ENCODE assay signal across 8 mouse cellular contexts in the genomic region with DNA sequence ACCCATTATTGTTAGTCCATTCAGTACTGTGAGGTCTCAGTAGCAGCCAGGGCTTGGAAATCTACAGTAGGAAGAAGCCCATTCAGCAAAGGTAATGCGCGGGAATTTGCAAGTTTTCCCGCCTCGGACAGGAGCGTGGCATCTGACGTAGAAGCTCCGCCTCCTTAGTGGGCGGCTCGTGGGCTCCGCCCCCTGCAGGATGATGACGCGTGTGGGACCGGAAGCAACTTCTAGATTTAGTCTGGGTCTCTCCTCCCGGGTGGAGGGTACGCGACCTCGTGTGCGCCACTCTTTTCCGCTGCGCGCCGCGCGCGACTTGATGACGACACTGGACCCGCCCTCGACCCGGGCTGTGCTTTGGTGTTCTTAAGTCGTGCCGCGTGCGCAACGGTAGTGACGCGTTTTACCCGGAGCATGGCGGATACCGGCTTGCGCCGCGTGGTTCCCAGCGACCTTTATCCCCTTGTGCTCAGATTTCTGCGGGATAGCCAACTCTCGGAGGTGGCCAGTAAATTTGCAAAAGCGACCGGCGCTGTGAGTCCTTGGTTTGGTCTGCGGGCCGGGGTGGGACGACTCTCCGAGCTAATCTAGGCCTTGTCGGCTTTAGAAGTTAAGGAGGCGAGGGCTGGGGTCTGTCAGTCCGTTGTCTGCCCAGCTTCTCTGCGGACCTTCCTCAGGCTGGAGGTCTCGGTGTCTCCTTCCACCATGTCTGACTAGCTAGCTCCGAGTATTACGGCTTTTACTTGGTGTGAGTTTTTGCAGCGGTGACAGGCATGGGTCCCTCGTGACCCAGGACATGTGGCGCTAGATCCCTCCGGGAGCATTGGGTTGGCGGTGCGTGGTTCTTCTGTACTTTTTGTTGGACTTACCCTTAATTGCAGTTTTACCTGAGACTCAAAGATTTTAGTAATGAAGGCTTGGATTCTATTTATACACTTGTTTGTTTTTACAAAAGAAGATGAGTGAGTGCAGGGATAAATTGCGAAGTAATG. TPM values are rescaled to one million over a fixed set of nuclear protein-coding genes. Genes with fewer than 3 reads are reported as not detected.
DNase-seq lines count a peak whose midpoint lies in the region; ATAC-seq lines count a peak whose summit lies in the region.

A gene (plus strand): TSS at position 248 of the 992 bp plus-strand sequence.

- peak within 1 kb of the TSS; percentile 22; the same call in 1 of the 2 replicates for H3K27ac ChIP-seq in forebrain, embryonic 14.5 days (ENCODE audit: low read depth, low read length)
- peak within 1 kb of the TSS; percentile 70 for H3K27ac ChIP-seq in neural tube, embryonic 15.5 days (replicated peaks)

- H3K9ac ChIP-seq in forebrain, embryonic 14.5 days (ENCODE audit: low read length), result peak within 1 kb of the TSS; percentile 75
- H3K9ac ChIP-seq in neural tube, embryonic 15.5 days (replicated peaks), result peak within 1 kb of the TSS; percentile 72

- no peaks in the 10 kb centered on the region for H3K27me3 ChIP-seq in forebrain, embryonic 14.5 days (replicated peaks; ENCODE audit: control insufficient read depth, insufficient read depth, low read length)
- no peaks in the 10 kb centered on the region for H3K27me3 ChIP-seq in neural tube, embryonic 15.5 days (replicated peaks)

- under 1% methylated on average over 66 of the region's 66 CpGs for WGBS in forebrain, embryonic 14.5 days
- WGBS in neural tube, embryonic 15.5 days, result under 1% methylated on average over 66 of the region's 66 CpGs

- peak within 1 kb of the TSS; percentile 79 for H3K4me3 ChIP-seq in forebrain, embryonic 14.5 days (ENCODE audit: low read depth, low read length)
- peak within 1 kb of the TSS; percentile 94 for H3K4me3 ChIP-seq in neural tube, embryonic 15.5 days (replicated peaks)

- ATAC-seq in forebrain, embryonic 14.5 days, result peak; percentile 97
- peak; percentile 96 for ATAC-seq in neural tube, embryonic 15.5 days (ENCODE audit: low FRiP score)

- H3K36me3 ChIP-seq in forebrain, embryonic 14.5 days (ENCODE audit: control insufficient read depth, insufficient read depth, low read length), result peaks cover 55% of the 10 kb centered on the region
- H3K36me3 ChIP-seq in neural tube, embryonic 15.5 days, result peaks cover 53% of the 10 kb centered on the region

- H3K4me1 ChIP-seq in forebrain, embryonic 14.5 days (ENCODE audit: control insufficient read depth, insufficient read depth, low read length), result peaks cover 8% of the 10 kb centered on the region
- peaks cover 24% of the 10 kb centered on the region for H3K4me1 ChIP-seq in neural tube, embryonic 15.5 days

- DNase-seq in ES-CJ7 (ENCODE audit: low read depth, low spot score), result peak; percentile 100
- DNase-seq in cerebellum, adult 11 months, result peak; percentile 98
- peak; percentile 99 for DNase-seq in forebrain, embryonic 14.5 days (ENCODE audit: low spot score)
- peak; percentile 98 to 99 for DNase-seq in heart, postnatal 14 days
- peak; percentile 100 for DNase-seq in layer of hippocampus, adult 11-12 months (ENCODE audit: low spot score)
- peak; percentile 99 for DNase-seq in lung, adult 18-20 months
- DNase-seq in testis, postnatal 14 days (ENCODE audit: low spot score), result peak; percentile 98

- no peaks in the 10 kb centered on the region for H3K9me3 ChIP-seq in forebrain, embryonic 14.5 days (replicated peaks; ENCODE audit: control insufficient read depth, low read length)
- no peaks in the 10 kb centered on the region for H3K9me3 ChIP-seq in neural tube, embryonic 15.5 days (replicated peaks)

- intact Hi-C loops in heart, postnatal 14 days (cut with DNase I), result loop anchor here (2.0 kb wide), 1 partner anchor 17 kb away; no protein-coding TSS in a partner anchor

- H3K4me2 ChIP-seq in forebrain, embryonic 14.5 days (ENCODE audit: low read length), result peak within 1 kb of the TSS; percentile 74
- peak within 1 kb of the TSS; percentile 78 for H3K4me2 ChIP-seq in neural tube, embryonic 15.5 days

RNA-seq across cellular contexts. Expression of the gene that starts here (rescaled TPM):
- 67.2 and 73.6 TPM in 2 replicates for polyA plus RNA-seq in forebrain, embryonic 14.5 days (2014; fragmentation: Nextera tagmentation; extraction: Ambion mirVana)
- 10 to 100 TPM; 16.4 to 17.2 TPM for total RNA-seq in heart, postnatal 14 days (2021)
- 59.4 and 67.9 TPM in 2 replicates for polyA plus RNA-seq in neural tube, embryonic 15.5 days (2015; fragmentation: Nextera tagmentation; extraction: Ambion mirVana)

Comparison
In these comparisons a context has a peak if more than half of its experiments do, and no peak if none do; other contexts are left out.
1. Peak in every context shown above with its lines: DNase-seq, ATAC-seq, H3K4me3 ChIP-seq and H3K27ac ChIP-seq.